Mouse (Mus musculus) monocyte, adult 59 days (primary cell): ENCODE results near the gene 2310046K23Rik. TPM values are rescaled to one million over a fixed set of nuclear protein-coding genes. Genes with fewer than 3 reads are reported as not detected.

ENCODE experiments used
- total RNA-seq, 2 experiments: library from RNA; stranded (reverse); gene quantifications; one replicate each; pipeline ENCODE4 v1.2.4; 2023

The 2310046K23Rik gene
- not detected for total RNA-seq

GRCm38 (mm10) chr3:92534411-92534810 is at the start of gene 2310046K23Rik:
TSS of gene 2310046K23Rik (minus strand) at chr3:92534511.

GRCm38 (mm10) chr3:92573449-92574041 is 39.2 kb upstream of the 2310046K23Rik start, which contains the start of gene Ivl:
TSS of gene Ivl (minus strand) at chr3:92573735.

GRCm38 (mm10) chr3:92500393-92500792 is 33.9 kb downstream of the 2310046K23Rik start, which contains the start of gene Sprr4:
TSS of gene Sprr4 (minus strand) at chr3:92500493.

GRCm38 (mm10) chr3:92485863-92486262 is 48.4 kb downstream of the 2310046K23Rik start, which contains the start of gene Sprr1a:
TSS of gene Sprr1a (minus strand) at chr3:92485895.

Other genes with a start within 250 kb of the 2310046K23Rik start
- gene Sprr2a3, start 249.1 kb downstream of the 2310046K23Rik start, total RNA-seq, result not detected
- gene Sprr2b, start 217.9 kb downstream of the 2310046K23Rik start, total RNA-seq, result not detected
- gene Sprr2d, start 195.4 kb downstream of the 2310046K23Rik start, total RNA-seq, result not detected
- gene Sprr2e, start 182.4 kb downstream of the 2310046K23Rik start, total RNA-seq, result not detected
- not detected for gene Sprr2f, start 169.3 kb downstream of the 2310046K23Rik start, total RNA-seq
- not detected for gene Sprr2h, start 148.8 kb downstream of the 2310046K23Rik start, total RNA-seq
- gene Sprr2i, start 126.5 kb downstream of the 2310046K23Rik start, total RNA-seq, result not detected
- gene Sprr2j-ps, start 116.4 kb downstream of the 2310046K23Rik start, total RNA-seq, result not detected
- 1 to 10 TPM in 1 of 2 experiments, under 1 TPM in 1; 0.86 to 2.0 TPM for gene Gm9774, start 105.1 kb downstream of the 2310046K23Rik start, total RNA-seq
- gene Sprr2k, start 101.9 kb downstream of the 2310046K23Rik start, total RNA-seq, result not detected
- gene Sprr1b, start 95.7 kb downstream of the 2310046K23Rik start, total RNA-seq, result not detected
- gene Sprr3, start 75.8 kb downstream of the 2310046K23Rik start, total RNA-seq, result not detected
- gene Sprr1a, start 48.6 kb downstream of the 2310046K23Rik start, total RNA-seq, result not detected
- not detected for gene Sprr4, start 34.0 kb downstream of the 2310046K23Rik start, total RNA-seq
- not detected for gene Ivl, start 39.2 kb upstream of the 2310046K23Rik start, total RNA-seq
- gene Smcp, start 54.5 kb upstream of the 2310046K23Rik start, total RNA-seq, result not detected
- not detected for gene 2210017I01Rik, start 73.0 kb upstream of the 2310046K23Rik start, total RNA-seq
- gene Lce6a, start 87.1 kb upstream of the 2310046K23Rik start, total RNA-seq, result not detected
- not detected for gene Lce1a1, start 113.8 kb upstream of the 2310046K23Rik start, total RNA-seq
- not detected for gene Lce1b, start 122.4 kb upstream of the 2310046K23Rik start, total RNA-seq
- gene Lce1a2, start 135.8 kb upstream of the 2310046K23Rik start, total RNA-seq, result not detected
- not detected for gene Lce1c, start 144.7 kb upstream of the 2310046K23Rik start, total RNA-seq
- not detected for gene Lce1d, start 152.7 kb upstream of the 2310046K23Rik start, total RNA-seq
- not detected for gene Lce1e, start 174.6 kb upstream of the 2310046K23Rik start, total RNA-seq
- gene Lce1f, start 185.8 kb upstream of the 2310046K23Rik start, total RNA-seq, result not detected
- gene Gm38119, start 204.6 kb upstream of the 2310046K23Rik start, total RNA-seq, result not detected
- not detected for gene Lce1g, start 217.8 kb upstream of the 2310046K23Rik start, total RNA-seq
- gene Lce1h, start 230.6 kb upstream of the 2310046K23Rik start, total RNA-seq, result not detected
- gene Lce1i, start 244.4 kb upstream of the 2310046K23Rik start, total RNA-seq, result not detected